Mouse (Mus musculus) limb, embryonic 12.5 days (tissue): ENCODE measurements around the gene Ankrd36. TPM values are rescaled to one million over a fixed set of nuclear protein-coding genes. Genes with fewer than 3 reads are reported as not detected.

ENCODE experiments used
- polyA plus RNA-seq: library from polyadenylated mRNA; unstranded; fragments of >200 nt; fragmentation: Nextera tagmentation; extraction: Ambion mirVana; gene quantifications from 2 replicates; pipeline ENCODE4 v1.2.1, GENCODE M21; 2016

The Ankrd36 gene
- polyA plus RNA-seq, 1 experiment from 2014 or later: not detected

Other genes starting within 250 kb of the Ankrd36 start
- gene Znrf3, start 124.8 kb upstream of the Ankrd36 start, polyA plus RNA-seq: 13.6 and 13.7 TPM in 2 replicates
- 127 and 136 TPM in 2 replicates for gene Xbp1, start 49.0 kb upstream of the Ankrd36 start, polyA plus RNA-seq
- gene Ccdc117, start 27.5 kb upstream of the Ankrd36 start, polyA plus RNA-seq: 30.1 and 33.0 TPM in 2 replicates
- gene Mrps24, start 146.0 kb downstream of the Ankrd36 start, polyA plus RNA-seq: 168 and 177 TPM in 2 replicates
- gene Urgcp, start 192.7 kb downstream of the Ankrd36 start, polyA plus RNA-seq: 24.6 and 25.7 TPM in 2 replicates
- 122 and 123 TPM in 2 replicates for gene Dbnl, start 218.8 kb downstream of the Ankrd36 start, polyA plus RNA-seq
- gene Pgam2, start 234.0 kb downstream of the Ankrd36 start, polyA plus RNA-seq: 36.5 and 39.0 TPM in 2 replicates